Mouse (Mus musculus) neutrophil, adult 59 days (primary cell): ENCODE data around the gene Gm17783. TPM values are rescaled to one million over a fixed set of nuclear protein-coding genes. Genes with fewer than 3 reads are reported as not detected.

Experiments used
- total RNA-seq, 2 experiments: library from RNA; stranded (reverse); gene quantifications; 1 replicate in 1 of 2; 2 replicates in 1 of 2; pipeline ENCODE4 v1.2.4; 2023

The Gm17783 gene
- not detected for total RNA-seq

GRCm38 (mm10) chr16:45531950-45532349, at the start of gene Gm17783:
TSS of gene Gm17783 (minus strand) at chr16:45532050.

GRCm38 (mm10) chr16:45535009-45535408, 3.2 kb upstream of the Gm17783 start, which contains the start of gene Slc9c1:
TSS of gene Slc9c1 (plus strand) at chr16:45535309.

GRCm38 (mm10) chr16:45492927-45493326, 38.9 kb downstream of the Gm17783 start, which contains the start of gene Gm609:
TSS of gene Gm609 (minus strand) at chr16:45492969.

Other genes with a start within 250 kb of the Gm17783 start
- gene Cd200, start 123.0 kb downstream of the Gm17783 start, total RNA-seq = not detected
- not detected for gene Gm609, start 39.1 kb downstream of the Gm17783 start, total RNA-seq
- gene Slc9c1, start 3.3 kb upstream of the Gm17783 start, total RNA-seq = not detected
- gene Gcsam, start 78.3 kb upstream of the Gm17783 start, total RNA-seq = under 1 TPM; 0.20 to 0.35 TPM
- not detected for gene BC016579, start 122.0 kb upstream of the Gm17783 start, total RNA-seq
- not detected for gene Tmprss7, start 161.6 kb upstream of the Gm17783 start, total RNA-seq
- under 1 TPM in 1 of 2 experiments, not detected in 1; 0.58 TPM for gene Tagln3, start 192.6 kb upstream of the Gm17783 start, total RNA-seq
- gene Abhd10, start 210.9 kb upstream of the Gm17783 start, total RNA-seq = 10 to 100 TPM; 20.8 to 21.4 TPM